Mouse (Mus musculus) midbrain, embryonic 15.5 days (tissue): ENCODE data around the gene Gnb2. TPM values are rescaled to one million over a fixed set of nuclear protein-coding genes. Genes with fewer than 3 reads are reported as not detected.

ENCODE experiments used
- ATAC-seq: fragments of 200-750 bp; cut with Nextera tagmentation; replicated peaks from 2 replicates; pipeline ENCODE4 v1.8.0; 2017; ENCODE audit warnings: moderate TSS enrichment
- H3K27ac ChIP-seq: fragments of 300-500 bp; sonication (generic); 2 replicates; pipeline ENCODE4 v1.5.1; 2015; ENCODE audit warnings: mild to moderate bottlenecking, inconsistent platforms
- H3K27me3 ChIP-seq: fragments of 300-500 bp; sonication (generic); replicated peaks from 2 replicates; pipeline ENCODE4 v1.6.1; 2015; ENCODE audit warnings: inconsistent platforms
- H3K36me3 ChIP-seq: fragments of 300-500 bp; sonication (generic); replicated peaks from 2 replicates; pipeline ENCODE4 v1.6.1; 2015; ENCODE audit warnings: inconsistent platforms
- H3K4me1 ChIP-seq: fragments of 300-500 bp; sonication (generic); 2 replicates; pipeline ENCODE4 v1.6.1; 2015; ENCODE audit warnings: inconsistent platforms
- H3K4me2 ChIP-seq: fragments of 300-500 bp; sonication (generic); 2 replicates; pipeline ENCODE4 v1.6.1; 2015; ENCODE audit warnings: inconsistent platforms, mild to moderate bottlenecking, moderate library complexity
- H3K4me3 ChIP-seq: fragments of 300-500 bp; sonication (generic); 2 replicates; pipeline ENCODE4 v1.5.1; 2015; ENCODE audit warnings: mild to moderate bottlenecking, inconsistent platforms
- H3K9ac ChIP-seq: fragments of 300-500 bp; sonication (generic); 2 replicates; pipeline ENCODE4 v1.6.1; 2015; ENCODE audit warnings: mild to moderate bottlenecking, inconsistent platforms
- H3K9me3 ChIP-seq: fragments of 300-500 bp; sonication (generic); 2 replicates; pipeline ENCODE4 v1.6.1; 2016; ENCODE audit warnings: inconsistent platforms
- WGBS: fragments of 180-500 bp; shearing (Covaris S2); methylation state at CpG from one replicate; pipeline ENCODE4 v1.1.7; 2015; ENCODE audit warnings: mixed read lengths; 5-methylcytosine and 5-hydroxymethylcytosine counted together
- polyA plus RNA-seq: library from polyadenylated mRNA; unstranded; fragments of >200 nt; fragmentation: Nextera tagmentation; extraction: Ambion mirVana; gene quantifications from 2 replicates; pipeline ENCODE4 v1.2.1, GENCODE M21; 2015

The Gnb2 gene
- polyA plus RNA-seq, 1 experiment from 2014 or later, result 525 TPM

GRCm38 (mm10) chr5:137511706-137512105 is 21.6 kb downstream of the Gnb2 start:
- H3K27ac ChIP-seq, result peak overlapping the region; percentile 86
- H3K9me3 ChIP-seq, result no peaks in the 10 kb centered on the region
- peak overlapping the region; percentile 82 for H3K4me2 ChIP-seq
- 60% methylated on average over 3 of the region's 3 CpGs for WGBS
- ATAC-seq, result no peak
- no peaks in the 10 kb centered on the region for H3K27me3 ChIP-seq
- H3K9ac ChIP-seq, result peak overlapping the region; percentile 96
- peak overlapping the region; percentile 93 for H3K4me3 ChIP-seq
- H3K4me1 ChIP-seq, result peaks cover 52% of the 10 kb centered on the region
- no peaks in the 10 kb centered on the region for H3K36me3 ChIP-seq

GRCm38 (mm10) chr5:137510573-137511390 is 22.5 kb downstream of the Gnb2 start:
- Histone ChIP-seq H3K27me3 (no peaks in the 10 kb centered on the region), H3K27ac (peak overlapping the region; percentile 86), H3K9ac (peak overlapping the region; percentile 96), H3K36me3 (no peaks in the 10 kb centered on the region), H3K4me3 (peak overlapping the region; percentile 93), H3K9me3 (no peaks in the 10 kb centered on the region), H3K4me2 (peak overlapping the region; percentile 82), H3K4me1 (peaks cover 48% of the 10 kb centered on the region)
- peak; percentile 41 for ATAC-seq
- under 1% methylated on average over 51 of the region's 83 CpGs for WGBS

GRCm38 (mm10) chr5:137510014-137510501 is 23.3 kb downstream of the Gnb2 start:
- ATAC-seq, result peak; percentile 62
- Histone ChIP-seq H3K27me3 (no peaks in the 10 kb centered on the region), H3K9ac (peak overlapping the region; percentile 96), H3K27ac (peak overlapping the region; percentile 86), H3K4me1 (peaks cover 41% of the 10 kb centered on the region), H3K4me3 (peak overlapping the region; percentile 93), H3K4me2 (peak overlapping the region; percentile 82), H3K9me3 (no peaks in the 10 kb centered on the region), H3K36me3 (no peaks in the 10 kb centered on the region)
- 2% methylated on average over 37 of the region's 52 CpGs for WGBS

GRCm38 (mm10) chr5:137504041-137504440 is 29.3 kb downstream of the Gnb2 start:
- WGBS, result 87% methylated on average over 6 of the region's 6 CpGs
- Histone ChIP-seq H3K4me2 (no peak overlapping the region), H3K36me3 (no peaks in the 10 kb centered on the region), H3K4me3 (no peak overlapping the region), H3K9me3 (no peaks in the 10 kb centered on the region), H3K27me3 (no peaks in the 10 kb centered on the region), H3K9ac (no peak overlapping the region), H3K4me1 (peaks cover 18% of the 10 kb centered on the region), H3K27ac (no peak overlapping the region)
- no peak for ATAC-seq

GRCm38 (mm10) chr5:137502667-137503110 is 30.6 kb downstream of the Gnb2 start:
- peak; percentile 84 for ATAC-seq
- Histone ChIP-seq H3K27ac (peak overlapping the region; percentile 98), H3K27me3 (no peaks in the 10 kb centered on the region), H3K4me2 (peak overlapping the region; percentile 83), H3K9ac (peak overlapping the region; percentile 56), H3K4me1 (peaks cover 18% of the 10 kb centered on the region), H3K9me3 (no peaks in the 10 kb centered on the region), H3K4me3 (peak overlapping the region; percentile 64), H3K36me3 (no peaks in the 10 kb centered on the region)
- under 1% methylated on average over 30 of the region's 30 CpGs for WGBS

GRCm38 (mm10) chr5:137501709-137502666 is 31.3 kb downstream of the Gnb2 start, which contains the start of gene Pop7:
TSS of gene Pop7 (minus strand) at chr5:137502518.
- no peaks in the 10 kb centered on the region for H3K36me3 ChIP-seq
- peak within 1 kb of the TSS; percentile 64 for H3K4me3 ChIP-seq
- H3K4me2 ChIP-seq, result peak within 1 kb of the TSS; percentile 83
- no peaks in the 10 kb centered on the region for H3K9me3 ChIP-seq
- H3K4me1 ChIP-seq, result peaks cover 18% of the 10 kb centered on the region
- H3K27me3 ChIP-seq, result no peaks in the 10 kb centered on the region
- peak within 1 kb of the TSS; percentile 70 for H3K9ac ChIP-seq
- WGBS, result 2% methylated on average over 64 of the region's 64 CpGs
- H3K27ac ChIP-seq, result peak within 1 kb of the TSS; percentile 98
- ATAC-seq, result peak; percentile 95

GRCm38 (mm10) chr5:137500186-137500585 is 33.1 kb downstream of the Gnb2 start:
- WGBS, result 89% methylated on average over 7 of the region's 7 CpGs
- H3K4me1 ChIP-seq, result peaks cover 18% of the 10 kb centered on the region
- no peak overlapping the region for H3K4me3 ChIP-seq
- no peak overlapping the region for H3K4me2 ChIP-seq
- no peak overlapping the region for H3K9ac ChIP-seq
- no peaks in the 10 kb centered on the region for H3K27me3 ChIP-seq
- no peaks in the 10 kb centered on the region for H3K36me3 ChIP-seq
- no peaks in the 10 kb centered on the region for H3K9me3 ChIP-seq
- ATAC-seq, result no peak
- H3K27ac ChIP-seq, result no peak overlapping the region

- ATAC-seq, result no peak
- H3K27me3 ChIP-seq, result no peaks in the 10 kb centered on the region
- no peaks in the 10 kb centered on the region for H3K4me1 ChIP-seq
- H3K36me3 ChIP-seq, result no peaks in the 10 kb centered on the region
- no peaks in the 10 kb centered on the region for H3K9me3 ChIP-seq
- no peak overlapping the region for H3K27ac ChIP-seq
- WGBS, result 88% methylated on average over 13 of the region's 13 CpGs
- no peak overlapping the region for H3K4me3 ChIP-seq
- H3K4me2 ChIP-seq, result no peak overlapping the region
- no peak overlapping the region for H3K9ac ChIP-seq
Measured at GRCm38 (mm10) chr5:137493831-137494230, 39.5 kb downstream of the Gnb2 start.

- Histone ChIP-seq H3K9me3 (no peaks in the 10 kb centered on the region), H3K4me3 (no peak overlapping the region), H3K36me3 (no peaks in the 10 kb centered on the region), H3K4me1 (no peaks in the 10 kb centered on the region), H3K4me2 (no peak overlapping the region), H3K9ac (no peak overlapping the region), H3K27me3 (peaks cover 2% of the 10 kb centered on the region; the same call in 1 of the 2 replicates), H3K27ac (no peak overlapping the region)
- 65% methylated on average over 4 of the region's 4 CpGs for WGBS
- no peak for ATAC-seq
Measured at GRCm38 (mm10) chr5:137491559-137491958, 41.8 kb downstream of the Gnb2 start.

- Histone ChIP-seq H3K9me3 (no peaks in the 10 kb centered on the region), H3K4me1 (peaks cover 10% of the 10 kb centered on the region), H3K27ac (no peak overlapping the region), H3K4me3 (no peak overlapping the region), H3K36me3 (no peaks in the 10 kb centered on the region), H3K4me2 (no peak overlapping the region), H3K27me3 (peaks cover 14% of the 10 kb centered on the region), H3K9ac (no peak overlapping the region)
- 89% methylated on average over 7 of the region's 7 CpGs for WGBS
- ATAC-seq, result no peak
Measured at GRCm38 (mm10) chr5:137487616-137488015, 45.7 kb downstream of the Gnb2 start.

GRCm38 (mm10) chr5:137485851-137486155 is 47.5 kb downstream of the Gnb2 start:
- H3K9ac ChIP-seq, result no peak overlapping the region
- WGBS, result 0% methylated on average over 17 of the region's 17 CpGs

More at GRCm38 (mm10) chr5:137485851-137486155, 47.5 kb downstream of the Gnb2 start:
- ATAC-seq, result no peak
- H3K9me3 ChIP-seq, result no peaks in the 10 kb centered on the region
- peak overlapping the region; percentile 18 for H3K4me3 ChIP-seq
- H3K36me3 ChIP-seq, result no peaks in the 10 kb centered on the region
- H3K4me1 ChIP-seq, result peaks cover 10% of the 10 kb centered on the region
- H3K27ac ChIP-seq, result no peak overlapping the region
- H3K27me3 ChIP-seq, result peaks cover 14% of the 10 kb centered on the region
- peak overlapping the region; percentile 44 for H3K4me2 ChIP-seq
